Mouse (Mus musculus) megakaryocyte-erythroid progenitor cell, adult 5-6 weeks (primary cell): ENCODE measurements around the gene Aamp. TPM values are rescaled to one million over a fixed set of nuclear protein-coding genes. Genes with fewer than 3 reads are reported as not detected.

Source experiments
- ATAC-seq: replicated peaks from 2 replicates; pipeline ENCODE4 v1.8.0; 2016; ENCODE audit warnings: mild to moderate bottlenecking, inconsistent platforms; ENCODE audit not compliant: severe bottlenecking, poor library complexity, low FRiP score, low TSS enrichment
- total RNA-seq, 2 experiments: library from RNA; stranded (forward) in 1 of 2; stranded (reverse) in 1 of 2; fragments of 200-1000, 215-1000 nt in 1 of 2; fragments of >200 nt in 1 of 2; fragmentation: Nextera tagmentation in 1 of 2; gene quantifications; 2 replicates each; pipeline ENCODE4 v1.2.3; 2014 to 2017

Aamp gene
- total RNA-seq, 2 experiments from 2014 or later = 90.5 to 95.3 TPM

- no peak for ATAC-seq
These were observed 18.3 kb upstream of the Aamp start for GRCm38 (mm10) chr1:74302835-74303234.

GRCm38 (mm10) chr1:74302229-74302628, 17.7 kb upstream of the Aamp start:
- no peak for ATAC-seq

- no peak for ATAC-seq
These were observed 16.0 kb upstream of the Aamp start for GRCm38 (mm10) chr1:74300347-74301110.

GRCm38 (mm10) chr1:74298996-74299395, 14.5 kb upstream of the Aamp start:
- ATAC-seq = no peak

- no peak for ATAC-seq
These were observed 13.7 kb upstream of the Aamp start for GRCm38 (mm10) chr1:74298157-74298750.

GRCm38 (mm10) chr1:74297269-74297668, 12.7 kb upstream of the Aamp start:
- ATAC-seq = no peak

- no peak for ATAC-seq
These were observed 11.9 kb upstream of the Aamp start for GRCm38 (mm10) chr1:74296477-74296876.

- ATAC-seq = peak; percentile 96
These were observed 11.1 kb upstream of the Aamp start for GRCm38 (mm10) chr1:74295456-74296171.

GRCm38 (mm10) chr1:74294733-74295455, 10.4 kb upstream of the Aamp start:
- ATAC-seq = no peak

- no peak for ATAC-seq
These were observed 9.6 kb upstream of the Aamp start for GRCm38 (mm10) chr1:74294090-74294643.

GRCm38 (mm10) chr1:74293306-74293960, 8.9 kb upstream of the Aamp start:
- no peak for ATAC-seq

GRCm38 (mm10) chr1:74292331-74293020, 7.9 kb upstream of the Aamp start:
- no peak for ATAC-seq

GRCm38 (mm10) chr1:74290141-74290540, 5.6 kb upstream of the Aamp start:
- ATAC-seq = no peak

GRCm38 (mm10) chr1:74289740-74290139, 5.2 kb upstream of the Aamp start:
- no peak for ATAC-seq

GRCm38 (mm10) chr1:74289248-74289647, 4.7 kb upstream of the Aamp start:
- no peak for ATAC-seq

GRCm38 (mm10) chr1:74288327-74288726, 3.8 kb upstream of the Aamp start:
- no peak for ATAC-seq

GRCm38 (mm10) chr1:74286869-74287607, 2.5 kb upstream of the Aamp start:
- ATAC-seq = peak; percentile 50
